Mouse (Mus musculus): Measurements from ENCODE around the gene Arhgap15.

GRCm38 (mm10) chr2:44111276-44111675, 362.7 kb downstream of the Arhgap15 start:
- no peak for TF ChIP-seq CTCF (IDR thresholded peaks at IDR 0.05; ENCODE audit: low read depth, low read length)
- TF ChIP-seq POLR2AphosphoS5 (IDR thresholded peaks at IDR 0.05; ENCODE audit: insufficient replicate concordance, low read depth, low read length): no peak
- no peak for TF ChIP-seq TAL1 (conservative IDR thresholded peaks at IDR 0.05; ENCODE audit: low read depth, low read length)
- no peak for TF ChIP-seq GATA1 (IDR thresholded peaks at IDR 0.05; ENCODE audit: borderline replicate concordance, low read length)

Measured in G1E (cell line).